Mouse (Mus musculus) kidney, adult 2 months (tissue): ENCODE results near the gene Mlxipl. TPM values are rescaled to one million over a fixed set of nuclear protein-coding genes. Genes with fewer than 3 reads are reported as not detected.
"Not testable (repeated sequence)": the region's sequence is repeated elsewhere in the genome, so short reads cannot be mapped to it uniquely, and the experiment has no call there.

Source experiments
- DNase-seq: peaks from one replicate; pipeline ENCODE4 v3.0.0; 2021
- H3K27ac ChIP-seq: fragments of 200-500 bp; 2 replicates; pipeline ENCODE4 v1.5.1; 2012; ENCODE audit warnings: low read depth, low read length, control low read depth, inconsistent platforms; ENCODE audit not compliant: insufficient read depth
- H3K27me3 ChIP-seq: fragments of 200-500 bp; replicated peaks from 2 replicates; pipeline ENCODE4 v1.6.1; 2012; ENCODE audit warnings: mild to moderate bottlenecking, moderate library complexity, low read length, inconsistent platforms; ENCODE audit not compliant: control insufficient read depth, insufficient read depth
- H3K36me3 ChIP-seq: fragments of 200-500 bp; 2 replicates; pipeline ENCODE4 v1.6.1; 2012; ENCODE audit warnings: mild to moderate bottlenecking, moderate library complexity, low read length, inconsistent platforms; ENCODE audit not compliant: control insufficient read depth, insufficient read depth
- H3K4me1 ChIP-seq: fragments of 200-500 bp; 2 replicates; pipeline ENCODE4 v1.6.1; 2011; ENCODE audit warnings: low read length; ENCODE audit not compliant: control insufficient read depth, insufficient read depth
- H3K4me3 ChIP-seq: fragments of 200-500 bp; 2 replicates; pipeline ENCODE4 v1.5.1; 2011; ENCODE audit warnings: mild to moderate bottlenecking, low read depth, low read length, control low read depth; ENCODE audit not compliant: insufficient read depth
- CTCF ChIP-seq: fragments of 200-500 bp; conservative IDR thresholded peaks from 2 replicates; pipeline ENCODE4 v1.5.1; 2011; ENCODE audit warnings: low read depth, mild to moderate bottlenecking, control low read depth, low read length, moderate library complexity, mixed read lengths; ENCODE audit not compliant: insufficient read depth, insufficient read length
- POLR2A ChIP-seq: fragments of 200-500 bp; IDR thresholded peaks from one replicate; pipeline ENCODE4 v1.6.1; 2011; ENCODE audit warnings: low read depth, low read length, control low read depth
- WGBS: fragments of 180-500 bp; shearing (Covaris S2); methylation state at CpG from one replicate; pipeline ENCODE4 v1.1.7; 2018; 5-methylcytosine and 5-hydroxymethylcytosine counted together
- polyA plus RNA-seq: library from polyadenylated mRNA; depleted of rRNA; stranded (reverse); fragments of >200 nt; gene quantifications from 2 replicates; pipeline ENCODE4 v1.2.3, GENCODE M21; 2012

Mlxipl gene
- polyA plus RNA-seq, 1 experiment, result 144 TPM

DNA sequence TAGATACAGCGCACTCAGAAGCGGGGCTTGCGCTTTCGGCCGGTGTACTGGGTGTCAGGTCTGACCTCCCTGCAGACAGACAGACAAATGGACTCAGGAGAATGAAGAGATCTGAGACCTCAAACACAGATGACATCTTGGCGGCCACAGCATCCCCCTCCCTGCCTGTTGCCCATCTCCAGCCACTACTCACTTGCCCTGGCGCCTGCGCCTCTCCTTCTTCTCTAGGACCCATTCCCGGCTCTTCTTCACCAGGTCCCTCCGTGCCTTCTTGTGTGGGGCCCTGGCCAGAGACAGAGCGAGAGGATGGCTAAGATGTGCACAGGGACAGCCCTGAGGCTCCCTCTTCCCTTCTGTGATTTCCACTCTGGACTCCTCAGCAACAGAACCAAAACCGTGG, 36.3 kb upstream of the Mlxipl start:
- Histone ChIP-seq H3K4me3 (no peak overlapping the region), H3K36me3 (no peaks in the 10 kb centered on the region; the same call in 1 of the 2 replicates), H3K27me3 (no peaks in the 10 kb centered on the region), H3K4me1 (no peaks in the 10 kb centered on the region), H3K27ac (no peak overlapping the region)
- TF ChIP-seq CTCF (no peak), POLR2A (no peak)
- DNase-seq, result no peak
- WGBS, result 91% methylated on average over 12 of the region's 12 CpGs

DNA sequence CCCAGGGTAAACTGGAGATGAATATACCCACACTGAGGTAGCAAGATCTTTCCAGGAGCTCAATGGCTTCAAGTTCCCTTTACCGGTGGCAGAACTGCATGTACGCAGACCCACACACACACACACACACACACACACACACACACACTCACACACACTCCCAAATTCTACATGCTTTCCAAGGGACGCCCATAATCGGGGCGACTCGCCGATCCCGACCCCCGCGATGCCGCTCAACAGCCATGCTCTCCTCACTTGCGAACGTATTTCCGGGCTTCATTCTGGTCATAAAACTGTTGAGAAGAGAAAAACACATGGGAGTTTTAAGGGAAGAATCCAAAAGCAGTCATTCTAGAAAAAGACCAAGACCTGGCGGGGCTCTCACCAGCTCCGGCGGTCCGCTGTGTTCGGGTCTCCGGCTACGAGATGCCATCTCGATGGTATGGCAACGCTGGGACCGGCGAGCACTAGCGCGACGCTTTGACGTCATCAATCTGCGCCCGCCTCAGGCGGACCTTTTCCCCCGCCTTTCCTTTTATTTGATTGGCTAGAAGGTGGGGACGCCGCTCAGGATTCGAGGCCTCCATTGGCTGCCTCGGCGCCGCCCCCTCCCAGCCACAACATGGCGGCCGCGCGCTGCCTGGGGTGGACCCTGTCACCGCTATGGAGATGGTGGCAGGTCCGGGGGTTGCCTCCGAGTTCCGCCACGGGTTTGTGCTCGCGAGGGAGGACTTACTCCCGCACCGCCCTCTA, 25.9 kb upstream of the Mlxipl start, which contains the start of gene Dnajc30:
Dnajc30 (plus strand) TSS at position 574 of the 753 bp plus-strand sequence.
- Histone ChIP-seq H3K4me3 (peak within 1 kb of the TSS; percentile 96), H3K4me1 (peaks cover 7% of the 10 kb centered on the region; the same call in 1 of the 2 replicates), H3K36me3 (peaks cover 2% of the 10 kb centered on the region; the same call in 1 of the 2 replicates), H3K27ac (peak within 1 kb of the TSS; percentile 81), H3K27me3 (no peaks in the 10 kb centered on the region)
- WGBS, result under 1% methylated on average over 52 of the region's 52 CpGs
- TF ChIP-seq POLR2A (no peak), CTCF (no peak)
- peak; percentile 98 for DNase-seq

DNA sequence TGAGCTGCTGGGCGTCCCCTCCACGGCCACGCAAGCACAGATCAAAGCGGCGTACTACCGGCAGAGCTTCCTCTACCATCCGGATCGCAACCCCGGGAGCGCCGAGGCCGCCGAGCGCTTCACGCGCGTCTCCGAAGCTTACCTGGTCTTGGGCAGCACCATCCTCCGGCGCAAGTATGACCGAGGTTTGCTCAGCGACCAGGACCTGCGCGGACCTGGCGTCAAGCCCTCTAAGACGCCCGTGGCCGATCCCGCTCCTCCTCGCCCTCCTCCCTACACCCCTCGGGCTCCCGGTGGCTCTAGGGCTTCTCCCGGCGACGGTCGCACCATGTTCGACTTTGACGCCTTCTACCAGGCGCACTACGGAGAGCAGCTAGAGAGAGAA, 25.3 kb upstream of the Mlxipl start:
- TF ChIP-seq POLR2A, result no peak
- no peak for TF ChIP-seq CTCF
- Histone ChIP-seq H3K4me3 (peak overlapping the region; percentile 96), H3K27me3 (no peaks in the 10 kb centered on the region), H3K36me3 (peaks cover 2% of the 10 kb centered on the region; the same call in 1 of the 2 replicates), H3K27ac (peak overlapping the region; percentile 81), H3K4me1 (peaks cover 7% of the 10 kb centered on the region; the same call in 1 of the 2 replicates)
- under 1% methylated on average over 40 of the region's 40 CpGs for WGBS
- no peak for DNase-seq

DNA sequence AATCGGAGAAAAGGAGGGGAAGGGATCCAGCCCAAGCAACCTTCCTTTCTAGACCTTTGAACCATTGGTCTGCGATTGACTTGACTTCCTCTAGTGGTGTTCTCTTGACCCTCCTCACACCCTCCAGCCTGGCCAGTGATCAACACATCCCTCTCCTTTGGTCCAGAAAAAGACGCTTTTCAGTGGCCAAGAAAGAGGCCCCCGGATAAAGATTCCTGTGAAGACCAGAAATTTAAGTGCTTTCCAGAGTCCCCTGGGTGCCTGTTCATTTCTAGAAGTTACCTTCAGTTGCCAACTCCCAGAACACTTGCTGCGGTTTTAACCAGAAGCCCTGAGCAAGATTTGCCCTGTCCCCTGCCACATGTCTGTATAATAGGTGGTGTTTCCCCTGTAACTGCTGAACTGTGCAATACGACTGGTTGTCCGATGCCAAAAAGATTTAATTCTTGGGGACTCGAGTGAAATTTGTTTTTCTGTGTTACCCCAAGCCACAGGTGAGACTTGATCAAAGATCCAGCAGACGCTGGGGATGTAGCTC, 24.7 kb upstream of the Mlxipl start, which contains the start of gene Bud23:
Bud23 (minus strand) TSS at position 51 of the 538 bp plus-strand sequence.
- peak; percentile 26 for DNase-seq
- not testable (repeated sequence) for H3K36me3 ChIP-seq, H3K4me1 ChIP-seq, H3K27me3 ChIP-seq
- WGBS, result 57% methylated on average over 9 of the region's 9 CpGs
- H3K27ac ChIP-seq, result peak within 1 kb of the TSS; percentile 81
- H3K4me3 ChIP-seq, result peak within 1 kb of the TSS; percentile 96

DNA sequence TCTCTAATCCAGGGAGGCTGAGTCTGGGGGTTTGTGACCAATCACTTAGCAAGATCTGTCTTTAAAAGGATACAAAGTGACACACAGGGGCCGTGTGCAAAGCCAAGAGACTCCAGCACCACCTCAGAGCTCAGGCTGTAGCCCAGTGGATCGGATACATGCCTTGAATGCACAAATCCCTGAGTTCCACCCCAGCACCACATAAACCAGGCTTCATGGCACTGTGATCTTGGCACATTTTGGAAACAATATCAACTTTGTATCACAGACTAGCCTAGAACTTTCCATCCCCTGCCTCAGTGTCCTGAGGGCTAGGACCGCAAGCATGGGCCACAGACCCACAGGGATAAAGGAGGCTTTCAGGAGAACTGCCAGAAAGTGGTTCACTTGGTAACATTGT, 23.7 kb upstream of the Mlxipl start:
- DNase-seq, result no peak
- H3K27me3 ChIP-seq, result no peaks in the 10 kb centered on the region
- no peak overlapping the region for H3K4me3 ChIP-seq
- H3K4me1 ChIP-seq, result peaks cover 7% of the 10 kb centered on the region; the same call in 1 of the 2 replicates
- WGBS, result 93% methylated on average over 3 of the region's 3 CpGs
- no peaks in the 10 kb centered on the region for H3K36me3 ChIP-seq
- TF ChIP-seq POLR2A, result no peak
- no peak for TF ChIP-seq CTCF
- no peak overlapping the region for H3K27ac ChIP-seq

DNA sequence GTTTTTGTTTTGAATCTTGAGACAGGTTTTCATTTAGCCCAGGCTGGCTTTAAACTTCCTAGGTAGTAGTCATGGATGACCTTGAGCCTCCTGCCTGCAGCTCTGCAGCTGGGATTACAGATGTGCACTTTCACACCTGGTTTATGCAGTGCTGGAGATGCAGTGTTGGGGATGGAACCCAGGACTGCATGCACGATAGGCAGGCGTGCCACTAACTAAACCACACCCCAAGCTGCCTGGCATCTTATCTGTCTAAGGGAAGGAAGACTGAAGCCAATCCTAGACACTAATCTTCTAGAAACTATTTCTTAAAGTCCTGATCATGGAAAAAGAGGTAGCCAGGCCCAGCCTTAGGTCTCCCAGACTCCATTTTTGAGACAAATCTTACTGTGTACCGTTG, 19.2 kb upstream of the Mlxipl start:
- Histone ChIP-seq H3K4me3 (no peak overlapping the region), H3K27me3 (no peaks in the 10 kb centered on the region), H3K4me1 (peaks cover 3% of the 10 kb centered on the region; the same call in 1 of the 2 replicates), H3K27ac (no peak overlapping the region), H3K36me3 (no peaks in the 10 kb centered on the region)
- DNase-seq, result no peak
- no peak for TF ChIP-seq CTCF
- TF ChIP-seq POLR2A, result no peak
- 87% methylated on average over 3 of the region's 3 CpGs for WGBS

DNA sequence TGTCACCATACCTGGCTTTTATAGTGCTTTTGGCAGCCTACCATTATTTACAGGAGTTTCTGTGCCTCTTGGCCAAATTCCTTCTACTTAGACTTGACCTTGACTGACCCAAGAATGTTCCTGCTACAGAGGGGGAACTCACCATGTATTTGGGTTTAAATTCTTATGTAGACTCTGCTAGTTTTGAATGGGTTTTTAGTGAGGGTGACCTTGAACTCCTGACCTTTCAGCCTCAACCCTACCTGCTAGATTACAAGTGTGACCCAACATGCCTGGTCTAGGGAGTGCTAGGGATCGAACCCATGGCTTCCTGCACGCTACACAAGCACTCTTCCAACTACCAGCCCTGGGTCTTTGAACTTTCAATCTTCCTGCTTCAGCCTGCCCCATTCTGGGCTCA, 17.6 kb upstream of the Mlxipl start:
- WGBS, result 92% methylated on average over 2 of the region's 2 CpGs
- Histone ChIP-seq H3K27me3 (no peaks in the 10 kb centered on the region), H3K36me3 (no peaks in the 10 kb centered on the region), H3K4me1 (peaks cover 7% of the 10 kb centered on the region; the same call in 1 of the 2 replicates), H3K27ac (no peak overlapping the region), H3K4me3 (no peak overlapping the region)
- no peak for DNase-seq
- no peak for TF ChIP-seq POLR2A
- TF ChIP-seq CTCF, result no peak
